Mouse (Mus musculus) embryonic facial prominence, embryonic 14.5 days (tissue): ENCODE results near the gene Traf3ip1. TPM values are rescaled to one million over a fixed set of nuclear protein-coding genes. Genes with fewer than 3 reads are reported as not detected.
A peak's percentile ranks its signal among the peaks of the same experiment; 100 is the strongest.

Experiments
- ATAC-seq: fragments of 200-750 bp; cut with Nextera tagmentation; 2 replicates; pipeline ENCODE4 v1.8.0; 2017; ENCODE audit warnings: low read depth, moderate number of reproducible peaks, moderate TSS enrichment
- DNase-seq: peaks from one replicate; pipeline ENCODE4 v3.0.0-alpha.2; 2015; ENCODE audit warnings: low spot score
- H3K27ac ChIP-seq: fragments of 300-500 bp; sonication (generic); replicated peaks from 2 replicates; pipeline ENCODE4 v1.5.1; 2014; ENCODE audit warnings: low read depth, mild to moderate bottlenecking, low read length, moderate library complexity
- H3K27me3 ChIP-seq: fragments of 300-500 bp; sonication (generic); replicated peaks from 2 replicates; pipeline ENCODE4 v1.6.1; 2014; ENCODE audit warnings: low read length; ENCODE audit not compliant: control insufficient read depth, insufficient read depth
- H3K36me3 ChIP-seq: fragments of 300-500 bp; sonication (generic); 2 replicates; pipeline ENCODE4 v1.6.1; 2014; ENCODE audit warnings: low read length, mixed read lengths; ENCODE audit not compliant: control insufficient read depth, insufficient read depth
- H3K4me1 ChIP-seq: fragments of 300-500 bp; sonication (generic); 2 replicates; pipeline ENCODE4 v1.6.1; 2014; ENCODE audit warnings: antibody characterized with exemption, low read length; ENCODE audit not compliant: control insufficient read depth, insufficient read depth
- H3K4me2 ChIP-seq: fragments of 300-500 bp; sonication (generic); 2 replicates; pipeline ENCODE4 v1.6.1; 2014; ENCODE audit warnings: low read depth, mild to moderate bottlenecking, low read length, moderate library complexity, mixed read lengths
- H3K4me3 ChIP-seq: fragments of 300-500 bp; sonication (generic); 2 replicates; pipeline ENCODE4 v1.5.1; 2014; ENCODE audit warnings: low read depth, mild to moderate bottlenecking, low read length
- H3K9ac ChIP-seq: fragments of 300-500 bp; sonication (generic); 2 replicates; pipeline ENCODE4 v1.6.1; 2014; ENCODE audit warnings: low read depth, mild to moderate bottlenecking, low read length, moderate library complexity, mixed read lengths
- H3K9me3 ChIP-seq: fragments of 300-500 bp; sonication (generic); 2 replicates; pipeline ENCODE4 v1.6.1; 2016; ENCODE audit warnings: low read length; ENCODE audit not compliant: control insufficient read depth
- WGBS: fragments of 180-500 bp; shearing (Covaris S2); extraction: QIAGEN DNeasy Blood & Tissue Kit; methylation state at CpG from one replicate; pipeline ENCODE4 v1.1.7; 2014; 5-methylcytosine and 5-hydroxymethylcytosine counted together
- polyA plus RNA-seq: library from polyadenylated mRNA; unstranded; fragments of >200 nt; fragmentation: Nextera tagmentation; extraction: Ambion mirVana; gene quantifications from 2 replicates; pipeline ENCODE4 v1.2.1, GENCODE M21; 2014

Gene Traf3ip1
- polyA plus RNA-seq, 1 experiment from 2014 or later = 6.8 TPM

DNA sequence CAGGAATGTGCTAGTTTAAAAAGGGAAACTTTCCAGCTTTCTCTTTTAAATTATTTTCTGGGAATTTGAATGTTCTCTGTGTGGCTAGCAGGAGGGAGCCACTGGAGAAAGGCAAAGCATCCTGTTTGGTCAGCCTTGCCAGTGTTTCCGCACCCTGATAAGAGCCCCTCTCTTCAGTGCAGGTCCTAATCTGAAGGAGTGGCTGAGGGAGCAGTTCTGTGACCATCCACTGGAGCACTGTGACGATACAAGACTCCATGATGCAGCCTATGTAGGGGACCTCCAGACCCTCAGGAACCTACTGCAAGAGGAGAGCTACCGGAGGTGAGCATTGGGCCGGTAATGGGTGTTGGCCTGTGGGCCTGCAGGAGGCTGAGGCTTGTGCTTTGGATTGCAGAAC, 49.5 kb downstream of the Traf3ip1 start:
- Histone ChIP-seq H3K4me3 (no peak overlapping the region), H3K27ac (no peak overlapping the region), H3K36me3 (peaks cover 31% of the 10 kb centered on the region; the same call in 1 of the 2 replicates), H3K4me2 (no peak overlapping the region), H3K4me1 (no peaks in the 10 kb centered on the region; the same call in 1 of the 2 replicates), H3K9me3 (no peaks in the 10 kb centered on the region), H3K27me3 (peaks cover 12% of the 10 kb centered on the region), H3K9ac (0 out of 2 replicates have a peak overlapping the region, but pooled peaks have one; percentile 14)
- ATAC-seq (no peak), DNase-seq (no peak)
- 79% methylated on average over 4 of the region's 4 CpGs for WGBS

GRCm38 (mm10) chr1:91545226-91545625, 50.8 kb downstream of the Traf3ip1 start:
- Histone ChIP-seq H3K36me3 (peaks cover 31% of the 10 kb centered on the region; the same call in 1 of the 2 replicates), H3K4me1 (no peaks in the 10 kb centered on the region; the same call in 1 of the 2 replicates), H3K4me3 (no peak overlapping the region), H3K27ac (no peak overlapping the region), H3K9ac (no peak overlapping the region), H3K9me3 (no peaks in the 10 kb centered on the region), H3K27me3 (no peaks in the 10 kb centered on the region), H3K4me2 (no peak overlapping the region)
- no peak for DNase-seq
- ATAC-seq = no peak
- WGBS = 71% methylated on average over 1 of the region's 1 CpGs

DNA sequence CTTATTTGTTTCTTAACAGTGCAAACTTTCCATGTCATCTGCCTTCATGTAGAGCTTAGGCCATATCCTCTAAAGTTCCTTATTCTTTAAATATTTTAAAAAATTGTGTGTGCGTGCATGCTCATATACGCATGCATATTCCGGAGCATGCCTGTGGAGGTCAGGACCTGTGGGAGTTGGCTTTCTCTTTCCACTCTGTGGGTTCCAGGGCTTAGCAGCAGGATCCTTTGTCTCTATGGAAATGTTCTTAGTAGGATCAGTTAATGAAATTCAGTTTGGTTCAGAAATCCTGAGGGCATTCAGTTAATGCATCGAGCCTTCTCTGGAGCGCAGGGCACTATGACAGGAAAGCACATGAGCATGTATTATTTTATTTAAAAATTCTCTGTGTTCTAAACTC, 53.1 kb downstream of the Traf3ip1 start:
- H3K27me3 ChIP-seq = no peaks in the 10 kb centered on the region
- ATAC-seq (no peak), DNase-seq (no peak)
- H3K4me2 ChIP-seq = no peak overlapping the region
- H3K9ac ChIP-seq = no peak overlapping the region
- H3K36me3 ChIP-seq = peaks cover 38% of the 10 kb centered on the region; the same call in 1 of the 2 replicates
- H3K9me3 ChIP-seq = no peaks in the 10 kb centered on the region
- H3K27ac ChIP-seq = no peak overlapping the region
- H3K4me3 ChIP-seq = no peak overlapping the region
- H3K4me1 ChIP-seq = no peaks in the 10 kb centered on the region
- 90% methylated on average over 5 of the region's 5 CpGs for WGBS

GRCm38 (mm10) chr1:91549073-91549472, 54.6 kb downstream of the Traf3ip1 start:
- ATAC-seq (no peak), DNase-seq (no peak)
- Histone ChIP-seq H3K4me3 (no peak overlapping the region), H3K9me3 (no peaks in the 10 kb centered on the region), H3K27ac (no peak overlapping the region), H3K36me3 (peaks cover 47% of the 10 kb centered on the region; the same call in 1 of the 2 replicates), H3K4me2 (no peak overlapping the region), H3K4me1 (no peaks in the 10 kb centered on the region), H3K27me3 (no peaks in the 10 kb centered on the region), H3K9ac (no peak overlapping the region)
- 74% methylated on average over 2 of the region's 2 CpGs for WGBS

DNA sequence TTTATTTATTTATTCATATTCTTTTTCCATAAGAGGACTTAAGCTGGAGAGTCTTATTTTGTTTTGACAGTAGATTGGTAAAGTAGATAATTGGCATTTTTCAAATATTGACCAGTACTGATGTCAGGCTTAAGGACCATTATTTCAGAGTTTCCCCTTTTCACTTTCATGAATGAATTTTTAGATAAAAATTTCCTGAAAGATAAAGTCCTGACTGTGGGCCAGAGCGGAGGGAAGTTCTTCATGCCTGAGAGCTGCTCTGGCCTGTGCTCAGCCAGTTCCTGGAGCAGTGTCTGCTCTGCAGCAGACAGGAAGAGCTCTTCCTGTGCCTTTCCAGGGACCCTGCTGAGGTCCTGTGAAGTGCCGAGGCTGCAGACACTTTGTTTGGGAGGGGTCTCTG, 62.7 kb downstream of the Traf3ip1 start:
- H3K9me3 ChIP-seq = no peaks in the 10 kb centered on the region
- DNase-seq = no peak
- H3K4me3 ChIP-seq = no peak overlapping the region
- H3K36me3 ChIP-seq = peaks cover 36% of the 10 kb centered on the region
- H3K27me3 ChIP-seq = no peaks in the 10 kb centered on the region
- H3K4me2 ChIP-seq = no peak overlapping the region
- H3K27ac ChIP-seq = no peak overlapping the region
- H3K9ac ChIP-seq = no peak overlapping the region
- WGBS = 63% methylated on average over 2 of the region's 2 CpGs
- H3K4me1 ChIP-seq = no peaks in the 10 kb centered on the region
- no peak for ATAC-seq

DNA sequence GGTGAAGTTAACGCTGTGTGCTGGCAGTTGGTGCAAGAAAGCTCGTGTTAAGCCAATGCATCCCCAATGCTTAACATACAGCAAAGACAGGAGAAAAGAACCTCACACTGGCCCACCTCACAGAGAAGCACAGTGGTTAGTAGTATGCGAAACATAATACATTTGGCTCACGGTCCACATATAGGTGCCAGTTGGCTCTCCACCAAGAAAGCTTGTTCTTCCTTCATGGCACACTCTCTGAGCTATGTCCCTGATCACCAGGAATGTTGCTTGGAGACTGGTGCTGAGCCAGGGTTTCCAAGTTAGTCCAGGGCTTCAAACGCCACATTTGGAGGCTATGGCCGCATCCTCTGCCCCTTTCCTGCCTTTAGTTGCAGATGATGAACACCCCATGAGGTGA, 66.8 kb downstream of the Traf3ip1 start:
- ATAC-seq (no peak), DNase-seq (peak; percentile 57)
- H3K36me3 ChIP-seq = peaks cover 2% of the 10 kb centered on the region; the same call in 1 of the 2 replicates
- H3K4me1 ChIP-seq = peaks cover 6% of the 10 kb centered on the region
- no peak overlapping the region for H3K4me2 ChIP-seq
- H3K9me3 ChIP-seq = no peaks in the 10 kb centered on the region
- no peak overlapping the region for H3K9ac ChIP-seq
- WGBS = 79% methylated on average over 6 of the region's 6 CpGs
- H3K4me3 ChIP-seq = no peak overlapping the region
- H3K27ac ChIP-seq = no peak overlapping the region
- H3K27me3 ChIP-seq = no peaks in the 10 kb centered on the region

DNA sequence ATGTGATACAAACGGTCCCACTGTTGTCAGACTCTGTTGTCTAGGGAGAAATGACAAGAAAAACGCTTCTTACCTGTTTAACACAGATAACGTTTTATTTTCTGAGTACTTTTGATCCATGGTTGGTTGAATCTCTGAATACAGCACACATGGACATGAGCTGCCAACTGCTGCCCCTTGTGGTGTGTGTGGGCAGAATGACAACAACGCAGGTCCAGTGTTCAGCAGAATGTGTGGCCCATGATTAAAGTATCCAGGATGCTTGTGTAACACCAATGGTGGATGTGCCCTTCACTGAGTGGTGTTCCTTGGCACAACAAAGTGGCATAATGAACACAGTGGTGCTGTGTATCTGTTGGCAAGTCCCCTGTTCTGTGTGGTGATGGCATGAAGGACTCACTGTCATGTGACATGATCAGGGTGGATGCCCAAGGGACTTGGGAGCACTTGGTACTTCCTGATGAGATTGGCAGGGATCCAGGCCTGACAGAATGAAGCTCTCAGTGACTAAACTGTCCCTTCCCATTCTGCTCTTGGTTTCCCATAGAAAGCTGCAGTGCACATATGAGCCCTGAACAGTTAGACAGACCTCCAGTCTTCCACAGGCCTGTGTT, 68.6 kb downstream of the Traf3ip1 start:
- Histone ChIP-seq H3K27me3 (no peaks in the 10 kb centered on the region), H3K4me1 (peaks cover 6% of the 10 kb centered on the region), H3K36me3 (no peaks in the 10 kb centered on the region), H3K4me3 (no peak overlapping the region), H3K9me3 (no peaks in the 10 kb centered on the region), H3K4me2 (no peak overlapping the region), H3K27ac (no peak overlapping the region), H3K9ac (no peak overlapping the region)
- DNase-seq (no peak), ATAC-seq (no peak)
- 85% methylated on average over 4 of the region's 4 CpGs for WGBS

DNA sequence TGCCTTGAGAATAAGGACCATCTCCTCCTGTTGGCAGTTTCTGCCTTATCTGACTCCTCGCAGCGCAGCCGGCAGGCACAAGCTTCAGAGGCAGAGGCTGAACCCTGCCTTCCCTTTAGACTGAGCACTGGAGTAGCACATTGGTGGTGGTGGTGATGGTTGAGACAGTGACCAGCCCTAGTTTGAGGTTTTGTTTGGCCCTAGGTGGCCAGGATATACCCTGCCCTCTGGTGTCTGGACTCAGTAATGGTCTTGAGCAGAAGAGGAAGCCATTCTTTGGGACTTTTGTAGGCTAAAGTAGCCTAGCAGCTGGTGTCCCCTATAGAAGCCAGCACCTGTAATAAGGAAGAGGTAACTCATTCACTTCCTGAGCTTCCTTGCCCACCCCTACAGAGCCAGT, 69.6 kb downstream of the Traf3ip1 start:
- Histone ChIP-seq H3K4me1 (peaks cover 6% of the 10 kb centered on the region), H3K4me3 (no peak overlapping the region), H3K9me3 (no peaks in the 10 kb centered on the region), H3K9ac (no peak overlapping the region), H3K4me2 (no peak overlapping the region), H3K27me3 (no peaks in the 10 kb centered on the region), H3K36me3 (no peaks in the 10 kb centered on the region), H3K27ac (no peak overlapping the region)
- no peak for DNase-seq
- ATAC-seq = no peak
- WGBS = 58% methylated on average over 3 of the region's 3 CpGs

DNA sequence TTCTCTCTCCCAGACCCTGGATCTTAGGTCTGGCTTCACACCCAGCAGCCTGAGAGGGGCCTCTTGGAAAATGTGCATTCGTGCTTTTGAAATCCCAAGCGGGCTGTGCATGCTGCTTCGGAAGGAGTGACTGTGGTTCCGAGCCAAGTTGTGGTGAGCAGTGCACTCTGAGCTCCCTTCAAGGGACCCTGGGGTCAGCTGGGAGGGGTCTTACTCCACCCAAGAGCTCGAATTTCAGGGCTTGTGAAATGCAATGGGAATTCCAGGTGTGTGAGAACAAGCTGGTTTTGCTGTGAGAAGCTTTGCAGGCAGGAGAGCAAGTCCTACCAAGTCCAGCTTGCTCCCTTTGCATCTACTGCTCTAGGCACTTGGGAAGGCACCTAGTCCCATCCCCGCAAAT, 70.2 kb downstream of the Traf3ip1 start:
- H3K4me3 ChIP-seq = no peak overlapping the region
- no peak for ATAC-seq
- no peak overlapping the region for H3K27ac ChIP-seq
- peaks cover 6% of the 10 kb centered on the region for H3K4me1 ChIP-seq
- H3K9ac ChIP-seq = no peak overlapping the region
- peak; percentile 56 for DNase-seq
- H3K36me3 ChIP-seq = no peaks in the 10 kb centered on the region
- no peaks in the 10 kb centered on the region for H3K9me3 ChIP-seq
- H3K4me2 ChIP-seq = no peak overlapping the region
- no peaks in the 10 kb centered on the region for H3K27me3 ChIP-seq
- WGBS = 56% methylated on average over 6 of the region's 6 CpGs
